Mouse (Mus musculus): ENCODE results near the gene Col26a1. TPM values are rescaled to one million over a fixed set of nuclear protein-coding genes. Genes with fewer than 3 reads are reported as not detected.

Gene Col26a1
- polyA plus RNA-seq, 1 experiment: 0.04 TPM

- Histone ChIP-seq H3K36me3 (ENCODE audit: control insufficient read depth, insufficient read depth, low read length) (no peaks in the 10 kb centered on the region), H3K4me3 (ENCODE audit: low read depth, low read length) (no peak overlapping the region), H3K27ac (ENCODE audit: insufficient read depth, low read depth, low read length) (no peak overlapping the region), H3K4me1 (ENCODE audit: control insufficient read depth, insufficient read depth, insufficient read length, low read length) (no peaks in the 10 kb centered on the region), H3K27me3 (ENCODE audit: control insufficient read depth, insufficient read depth, low read length) (no peaks in the 10 kb centered on the region)
- WGBS: 78% methylated on average over 6 of the region's 6 CpGs
- TF ChIP-seq POLR2A (IDR thresholded peaks at IDR 0.05; ENCODE audit: low read depth, low read length) (no peak), CTCF (IDR thresholded peaks at IDR 0.05; ENCODE audit: extremely low read depth, insufficient read length, insufficient replicate concordance, low read depth, low read length) (no peak)
Observed at GRCm38 (mm10) chr5:136805019-136805418, 78.0 kb downstream of the Col26a1 start.

GRCm38 (mm10) chr5:136804246-136804645 is 78.8 kb downstream of the Col26a1 start:
- WGBS: 68% methylated on average over 1 of the region's 1 CpGs
- Histone ChIP-seq H3K27ac (ENCODE audit: insufficient read depth, low read depth, low read length) (no peak overlapping the region), H3K36me3 (ENCODE audit: control insufficient read depth, insufficient read depth, low read length) (no peaks in the 10 kb centered on the region), H3K4me1 (ENCODE audit: control insufficient read depth, insufficient read depth, insufficient read length, low read length) (no peaks in the 10 kb centered on the region), H3K27me3 (ENCODE audit: control insufficient read depth, insufficient read depth, low read length) (no peaks in the 10 kb centered on the region), H3K4me3 (ENCODE audit: low read depth, low read length) (no peak overlapping the region)
- no peak for TF ChIP-seq CTCF (IDR thresholded peaks at IDR 0.05; ENCODE audit: extremely low read depth, insufficient read length, insufficient replicate concordance, low read depth, low read length)

GRCm38 (mm10) chr5:136802732-136803131 is 80.3 kb downstream of the Col26a1 start:
- Histone ChIP-seq H3K4me1 (ENCODE audit: control insufficient read depth, insufficient read depth, insufficient read length, low read length) (no peaks in the 10 kb centered on the region), H3K27me3 (ENCODE audit: control insufficient read depth, insufficient read depth, low read length) (no peaks in the 10 kb centered on the region), H3K4me3 (ENCODE audit: low read depth, low read length) (no peak overlapping the region), H3K36me3 (ENCODE audit: control insufficient read depth, insufficient read depth, low read length) (no peaks in the 10 kb centered on the region), H3K27ac (ENCODE audit: insufficient read depth, low read depth, low read length) (no peak overlapping the region)
- no peak for TF ChIP-seq POLR2A (IDR thresholded peaks at IDR 0.05; ENCODE audit: low read depth, low read length)
- TF ChIP-seq CTCF (IDR thresholded peaks at IDR 0.05; ENCODE audit: extremely low read depth, insufficient read length, insufficient replicate concordance, low read depth, low read length): no peak
- WGBS: 12% methylated on average over 17 of the region's 17 CpGs

- Histone ChIP-seq H3K4me1 (ENCODE audit: control insufficient read depth, insufficient read depth, insufficient read length, low read length) (no peaks in the 10 kb centered on the region), H3K4me3 (ENCODE audit: low read depth, low read length) (no peak overlapping the region), H3K27me3 (ENCODE audit: control insufficient read depth, insufficient read depth, low read length) (no peaks in the 10 kb centered on the region), H3K27ac (ENCODE audit: insufficient read depth, low read depth, low read length) (no peak overlapping the region), H3K36me3 (ENCODE audit: control insufficient read depth, insufficient read depth, low read length) (no peaks in the 10 kb centered on the region)
- TF ChIP-seq CTCF (IDR thresholded peaks at IDR 0.05; ENCODE audit: extremely low read depth, insufficient read length, insufficient replicate concordance, low read depth, low read length) (no peak), POLR2A (IDR thresholded peaks at IDR 0.05; ENCODE audit: low read depth, low read length) (no peak)
- 43% methylated on average over 2 of the region's 2 CpGs for WGBS
Observed at GRCm38 (mm10) chr5:136796917-136797316, 86.1 kb downstream of the Col26a1 start.

GRCm38 (mm10) chr5:136793807-136794206 is 89.2 kb downstream of the Col26a1 start:
- H3K4me3 ChIP-seq (ENCODE audit: low read depth, low read length): no peak overlapping the region
- H3K36me3 ChIP-seq (ENCODE audit: control insufficient read depth, insufficient read depth, low read length): no peaks in the 10 kb centered on the region
- H3K27ac ChIP-seq (ENCODE audit: insufficient read depth, low read depth, low read length): no peak overlapping the region
- no peaks in the 10 kb centered on the region for H3K27me3 ChIP-seq (ENCODE audit: control insufficient read depth, insufficient read depth, low read length)
- no peak for TF ChIP-seq CTCF (IDR thresholded peaks at IDR 0.05; ENCODE audit: extremely low read depth, insufficient read length, insufficient replicate concordance, low read depth, low read length)
- no peak for TF ChIP-seq POLR2A (IDR thresholded peaks at IDR 0.05; ENCODE audit: low read depth, low read length)
- WGBS: 89% methylated on average over 15 of the region's 15 CpGs
- no peaks in the 10 kb centered on the region for H3K4me1 ChIP-seq (ENCODE audit: control insufficient read depth, insufficient read depth, insufficient read length, low read length)

GRCm38 (mm10) chr5:136792541-136792940 is 90.5 kb downstream of the Col26a1 start:
- H3K36me3 ChIP-seq (ENCODE audit: control insufficient read depth, insufficient read depth, low read length): no peaks in the 10 kb centered on the region
- WGBS: 85% methylated on average over 10 of the region's 10 CpGs

GRCm38 (mm10) chr5:136791204-136791603 is 91.8 kb downstream of the Col26a1 start:
- Histone ChIP-seq H3K36me3 (ENCODE audit: control insufficient read depth, insufficient read depth, low read length) (no peaks in the 10 kb centered on the region), H3K4me3 (ENCODE audit: low read depth, low read length) (no peak overlapping the region), H3K4me1 (ENCODE audit: control insufficient read depth, insufficient read depth, insufficient read length, low read length) (no peaks in the 10 kb centered on the region), H3K27me3 (ENCODE audit: control insufficient read depth, insufficient read depth, low read length) (no peaks in the 10 kb centered on the region), H3K27ac (ENCODE audit: insufficient read depth, low read depth, low read length) (no peak overlapping the region)
- TF ChIP-seq CTCF (IDR thresholded peaks at IDR 0.05; ENCODE audit: extremely low read depth, insufficient read length, insufficient replicate concordance, low read depth, low read length) (no peak), POLR2A (IDR thresholded peaks at IDR 0.05; ENCODE audit: low read depth, low read length) (no peak)
- WGBS: 64% methylated on average over 3 of the region's 3 CpGs

More at GRCm38 (mm10) chr5:136792541-136792940, 90.5 kb downstream of the Col26a1 start:
- no peak overlapping the region for H3K4me3 ChIP-seq (ENCODE audit: low read depth, low read length)
- TF ChIP-seq POLR2A (IDR thresholded peaks at IDR 0.05; ENCODE audit: low read depth, low read length) (no peak), CTCF (IDR thresholded peaks at IDR 0.05; ENCODE audit: extremely low read depth, insufficient read length, insufficient replicate concordance, low read depth, low read length) (no peak)
- H3K27ac ChIP-seq (ENCODE audit: insufficient read depth, low read depth, low read length): no peak overlapping the region
- no peaks in the 10 kb centered on the region for H3K27me3 ChIP-seq (ENCODE audit: control insufficient read depth, insufficient read depth, low read length)
- no peaks in the 10 kb centered on the region for H3K4me1 ChIP-seq (ENCODE audit: control insufficient read depth, insufficient read depth, insufficient read length, low read length)

All from small intestine, adult 2 months (tissue).